ENCODE assay signal across 8 mouse cellular contexts in the genomic region with DNA sequence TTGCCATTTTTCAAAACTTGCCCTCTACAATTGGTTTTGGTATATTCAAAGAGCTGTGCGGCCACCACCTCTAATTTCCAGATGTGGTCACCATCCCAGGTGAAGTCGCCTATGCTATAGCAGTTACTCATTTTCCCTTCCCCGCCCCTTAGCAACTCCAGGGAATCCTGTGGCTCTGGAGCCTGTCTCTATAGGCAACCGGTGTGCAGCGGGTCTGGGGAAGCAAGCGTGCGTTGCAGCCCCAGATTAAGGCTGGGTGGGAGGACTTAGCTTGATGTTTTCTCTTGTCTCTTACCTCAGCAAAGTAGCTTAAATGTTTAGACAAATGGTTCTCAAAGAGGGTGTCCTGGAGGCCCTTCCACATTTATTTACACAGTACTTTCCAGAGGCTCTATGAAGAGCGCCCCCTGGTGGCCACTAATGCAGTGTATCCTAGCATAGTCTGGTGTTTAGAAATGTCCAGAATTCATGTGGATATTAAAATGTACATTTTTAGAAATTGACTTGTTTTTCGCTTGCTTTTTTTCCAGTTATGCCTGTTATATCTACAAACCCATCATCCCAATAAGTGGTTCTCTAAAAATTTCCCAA. TPM values are rescaled to one million over a fixed set of nuclear protein-coding genes. Genes with fewer than 3 reads are reported as not detected.
A peak's percentile ranks its signal among the peaks of the same experiment; 100 is the strongest.
DNase-seq lines count a peak whose midpoint lies in the region; ATAC-seq and TF ChIP-seq lines count a peak whose summit lies in the region.

No protein-coding gene starts in this region.

- TF ChIP-seq CTCF in thymus, adult 2 months (IDR thresholded peaks at IDR 0.05; ENCODE audit: borderline replicate concordance, control insufficient read depth, extremely low read depth, insufficient read depth, low read length, poor library complexity): peak; percentile 45; the same call in 1 of the 2 replicates

- no peak for ATAC-seq in hindbrain, embryonic 12.5 days (ENCODE audit: low FRiP score)

- no peaks in the 10 kb centered on the region for H3K27me3 ChIP-seq in hindbrain, embryonic 10.5 days (ENCODE audit: insufficient read depth, poor library complexity, severe bottlenecking)
- no peaks in the 10 kb centered on the region for H3K27me3 ChIP-seq in hindbrain, embryonic 12.5 days
- no peaks in the 10 kb centered on the region for H3K27me3 ChIP-seq in thymus, adult 2 months (ENCODE audit: control insufficient read depth, insufficient read depth, low read length)

- no peak overlapping the region for H3K9ac ChIP-seq in hindbrain, embryonic 12.5 days

- no peak overlapping the region for H3K4me3 ChIP-seq in hindbrain, embryonic 10.5 days
- H3K4me3 ChIP-seq in hindbrain, embryonic 12.5 days: no peak overlapping the region
- H3K4me3 ChIP-seq in thymus, adult 2 months (ENCODE audit: control insufficient read depth, insufficient read depth, low read length): no peak overlapping the region

- DNase-seq in hindbrain, embryonic 10.5 days (ENCODE audit: low spot score): peak; percentile 18
- DNase-seq in thymus, adult 2 months: peak; percentile 46
- no peak for DNase-seq in thymus, adult 18-20 months
- DNase-seq in c-Kit-positive CD71-positive TER-119-negative erythroid progenitor cells, embryonic 14.5 days (ENCODE audit: low read depth): peak; percentile 60
- DNase-seq in frontal cortex, postnatal 36 days (ENCODE audit: low spot score in 2 of 2): peak; percentile 34 to 40
- peak; percentile 74 for DNase-seq in lung, postnatal 36 days
- DNase-seq in thymus, postnatal 25 days: peak; percentile 55

- no peak overlapping the region for H3K4me2 ChIP-seq in hindbrain, embryonic 12.5 days (replicated peaks)

- H3K36me3 ChIP-seq in hindbrain, embryonic 10.5 days: peaks cover 45% of the 10 kb centered on the region
- H3K36me3 ChIP-seq in hindbrain, embryonic 12.5 days: peaks cover 26% of the 10 kb centered on the region
- H3K36me3 ChIP-seq in thymus, adult 2 months (ENCODE audit: control insufficient read depth, insufficient read depth, low read length): no peaks in the 10 kb centered on the region

- no peak overlapping the region for H3K27ac ChIP-seq in hindbrain, embryonic 10.5 days
- no peak overlapping the region for H3K27ac ChIP-seq in hindbrain, embryonic 12.5 days
- no peak overlapping the region for H3K27ac ChIP-seq in thymus, adult 2 months (ENCODE audit: control insufficient read depth, insufficient read depth, low read length)

- H3K4me1 ChIP-seq in hindbrain, embryonic 10.5 days (replicated peaks): no peaks in the 10 kb centered on the region
- H3K4me1 ChIP-seq in hindbrain, embryonic 12.5 days: no peaks in the 10 kb centered on the region
- no peaks in the 10 kb centered on the region for H3K4me1 ChIP-seq in thymus, adult 2 months (replicated peaks; ENCODE audit: control insufficient read depth, insufficient read depth, low read length)

- 68% methylated on average over 9 of the region's 9 CpGs for WGBS in hindbrain, embryonic 10.5 days
- 69% methylated on average over 9 of the region's 9 CpGs for WGBS in hindbrain, embryonic 12.5 days
- 85% methylated on average over 9 of the region's 9 CpGs for WGBS in thymus, adult 2 months

- no peak for TF ChIP-seq POLR2A in thymus, adult 2 months (IDR thresholded peaks at IDR 0.05; ENCODE audit: control insufficient read depth, extremely low read depth, insufficient read depth, low read length, poor library complexity)

- H3K9me3 ChIP-seq in hindbrain, embryonic 10.5 days: peaks cover 6% of the 10 kb centered on the region; the same call in 1 of the 2 replicates
- H3K9me3 ChIP-seq in hindbrain, embryonic 12.5 days (replicated peaks): 0 out of 2 replicates have a peak, but pooled peaks cover 4% of the 10 kb centered on the region

RNA-seq across cellular contexts. Expression of gene Leprot, which starts 16.7 kb away (rescaled TPM):
- 67.6 and 69.1 TPM in 2 replicates for polyA plus RNA-seq in hindbrain, embryonic 10.5 days (2016; fragmentation: Nextera tagmentation; extraction: Ambion mirVana)
- 80.5 and 81.8 TPM in 2 replicates for polyA plus RNA-seq in hindbrain, embryonic 12.5 days (2016; fragmentation: Nextera tagmentation; extraction: Ambion mirVana)
- polyA plus RNA-seq in thymus, adult 2 months (2012; rRNA removed): 35.5 and 43.1 TPM in 2 replicates

RNA-seq across cellular contexts. Expression of gene Lepr, which starts 52.9 kb away (rescaled TPM):
- 2.3 and 2.5 TPM in 2 replicates for polyA plus RNA-seq in hindbrain, embryonic 10.5 days (2016; fragmentation: Nextera tagmentation; extraction: Ambion mirVana)
- polyA plus RNA-seq in hindbrain, embryonic 12.5 days (2016; fragmentation: Nextera tagmentation; extraction: Ambion mirVana): 7.8 and 9.7 TPM in 2 replicates
- 0.24 and 3.6 TPM in 2 replicates for polyA plus RNA-seq in thymus, adult 2 months (2012; rRNA removed)

Comparison
In these comparisons a context has a peak if more than half of its experiments do, and no peak if none do; other contexts are left out.
1. DNase-seq: peak in hindbrain, embryonic 10.5 days (single experiment), thymus, adult 2 months (single experiment), c-Kit-positive CD71-positive TER-119-negative erythroid progenitor cells, embryonic 14.5 days (single experiment), frontal cortex, postnatal 36 days (2 of 2), lung, postnatal 36 days (single experiment) and thymus, postnatal 25 days (single experiment); none in thymus, adult 18-20 months (0 of 2).